Mouse (Mus musculus) liver, embryonic 14.5 days (tissue): Measurements from ENCODE around the gene Cbs.

Source experiments
- CTCF ChIP-seq: IDR thresholded peaks from 2 replicates; pipeline ENCODE4 v1.5.1; 2016; ENCODE audit warnings: antibody characterized with exemption, low read depth, control low read depth
- EP300 ChIP-seq: IDR thresholded peaks from 2 replicates; pipeline ENCODE4 v1.6.1; 2016; ENCODE audit warnings: antibody characterized with exemption, low read depth

- TF ChIP-seq CTCF (no peak), EP300 (no peak)
These were observed 67.3 kb downstream of the Cbs start for GRCm38 (mm10) chr17:31569756-31570155.
